Mouse (Mus musculus) stomach, embryonic 16.5 days (tissue): ENCODE measurements around the gene Ankrd50. TPM values are rescaled to one million over a fixed set of nuclear protein-coding genes. Genes with fewer than 3 reads are reported as not detected.

ENCODE experiments used
- ATAC-seq: fragments of 200-750 bp; cut with Nextera tagmentation; 2 replicates; pipeline ENCODE4 v1.8.0; 2017; ENCODE audit warnings: moderate number of reproducible peaks, moderate TSS enrichment; ENCODE audit not compliant: insufficient read depth, low FRiP score
- H3K27ac ChIP-seq: fragments of 300-500 bp; sonication (generic); 2 replicates; pipeline ENCODE4 v1.5.1; 2014; ENCODE audit warnings: low read length
- H3K27me3 ChIP-seq: fragments of 300-500 bp; sonication (generic); 2 replicates; pipeline ENCODE4 v1.6.1; 2014; ENCODE audit warnings: low read length, control low read depth, mixed read lengths; ENCODE audit not compliant: control insufficient read depth, insufficient read depth
- H3K36me3 ChIP-seq: fragments of 300-500 bp; sonication (generic); 2 replicates; pipeline ENCODE4 v1.6.1; 2014; ENCODE audit warnings: low read length; ENCODE audit not compliant: control insufficient read depth, insufficient read depth
- H3K4me1 ChIP-seq: fragments of 300-500 bp; sonication (generic); 2 replicates; pipeline ENCODE4 v1.6.1; 2014; ENCODE audit warnings: low read length, control low read depth, mixed read lengths; ENCODE audit not compliant: control insufficient read depth, insufficient read depth
- H3K4me2 ChIP-seq: fragments of 300-500 bp; sonication (generic); 2 replicates; pipeline ENCODE4 v1.6.1; 2014; ENCODE audit warnings: low read depth, low read length, mixed read lengths
- H3K4me3 ChIP-seq: fragments of 300-500 bp; sonication (generic); replicated peaks from 2 replicates; pipeline ENCODE4 v1.5.1; 2014; ENCODE audit warnings: mild to moderate bottlenecking, low read length
- H3K9ac ChIP-seq: fragments of 300-500 bp; sonication (generic); 2 replicates; pipeline ENCODE4 v1.6.1; 2014; ENCODE audit warnings: low read length
- H3K9me3 ChIP-seq: fragments of 300-500 bp; sonication (generic); replicated peaks from 2 replicates; pipeline ENCODE4 v1.6.1; 2016; ENCODE audit warnings: low read length, control low read depth; ENCODE audit not compliant: control insufficient read depth
- WGBS: fragments of 180-500 bp; shearing (Covaris S2); extraction: QIAGEN DNeasy Blood & Tissue Kit; methylation state at CpG from one replicate; pipeline ENCODE4 v1.1.7; 2014; 5-methylcytosine and 5-hydroxymethylcytosine counted together
- polyA plus RNA-seq: library from polyadenylated mRNA; unstranded; fragments of >200 nt; fragmentation: Nextera tagmentation; extraction: Ambion mirVana; gene quantifications from 2 replicates; pipeline ENCODE4 v1.2.1, GENCODE M21; 2015

Ankrd50 gene
- polyA plus RNA-seq, 1 experiment from 2014 or later = 21.3 TPM

GRCm38 (mm10) chr3:38459507-38460249, 25.0 kb downstream of the Ankrd50 start:
- H3K36me3 ChIP-seq = peaks cover 33% of the 10 kb centered on the region
- no peaks in the 10 kb centered on the region for H3K27me3 ChIP-seq
- peak; percentile 43; the same call in 1 of the 2 replicates for ATAC-seq
- H3K4me1 ChIP-seq = peaks cover 6% of the 10 kb centered on the region
- no peak overlapping the region for H3K4me3 ChIP-seq
- H3K27ac ChIP-seq = no peak overlapping the region; the same call in 1 of the 2 replicates
- H3K9ac ChIP-seq = no peak overlapping the region
- no peak overlapping the region for H3K4me2 ChIP-seq
- 33% methylated on average over 5 of the region's 5 CpGs for WGBS
- no peaks in the 10 kb centered on the region for H3K9me3 ChIP-seq

- Histone ChIP-seq H3K4me3 (no peak overlapping the region), H3K27ac (no peak overlapping the region), H3K9me3 (no peaks in the 10 kb centered on the region), H3K4me1 (peaks cover 6% of the 10 kb centered on the region), H3K4me2 (no peak overlapping the region), H3K27me3 (no peaks in the 10 kb centered on the region), H3K36me3 (peaks cover 51% of the 10 kb centered on the region), H3K9ac (no peak overlapping the region)
- no peak for ATAC-seq
- 92% methylated on average over 14 of the region's 14 CpGs for WGBS
Measured at GRCm38 (mm10) chr3:38457041-38457440, 27.6 kb downstream of the Ankrd50 start.

- Histone ChIP-seq H3K9me3 (peaks cover 8% of the 10 kb centered on the region; the same call in 1 of the 2 replicates), H3K4me1 (no peaks in the 10 kb centered on the region), H3K4me2 (no peak overlapping the region), H3K4me3 (no peak overlapping the region), H3K27me3 (no peaks in the 10 kb centered on the region), H3K36me3 (peaks cover 59% of the 10 kb centered on the region), H3K9ac (no peak overlapping the region), H3K27ac (no peak overlapping the region)
- no peak for ATAC-seq
- 89% methylated on average over 9 of the region's 9 CpGs for WGBS
Measured at GRCm38 (mm10) chr3:38452199-38452598, 32.4 kb downstream of the Ankrd50 start.

GRCm38 (mm10) chr3:38446586-38446985, 38.1 kb downstream of the Ankrd50 start:
- WGBS = 89% methylated on average over 9 of the region's 9 CpGs
- Histone ChIP-seq H3K4me1 (no peaks in the 10 kb centered on the region), H3K4me2 (no peak overlapping the region), H3K36me3 (peaks cover 11% of the 10 kb centered on the region), H3K27ac (no peak overlapping the region), H3K9ac (no peak overlapping the region), H3K9me3 (peaks cover 4% of the 10 kb centered on the region; the same call in 1 of the 2 replicates), H3K27me3 (no peaks in the 10 kb centered on the region), H3K4me3 (no peak overlapping the region)
- ATAC-seq = no peak

DNA sequence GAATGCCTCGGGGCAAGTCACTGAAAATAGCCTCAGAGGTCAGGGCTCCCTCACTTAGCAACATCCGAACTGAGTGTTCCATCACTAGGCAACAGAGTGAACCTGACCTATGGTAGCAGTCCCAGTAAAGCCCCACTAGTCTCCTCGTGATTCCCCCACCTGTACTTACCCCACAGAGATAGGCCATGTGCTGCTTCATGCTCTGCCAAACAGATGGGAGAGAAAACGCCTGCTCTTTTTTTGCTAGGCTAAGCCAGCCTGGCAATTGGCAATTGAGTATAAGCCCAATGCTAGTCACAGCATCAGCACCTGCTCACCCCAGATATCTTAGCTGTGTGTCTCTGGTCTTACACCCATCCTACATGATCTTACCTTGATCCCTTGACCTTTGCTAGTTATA, 40.8 kb downstream of the Ankrd50 start:
- Histone ChIP-seq H3K4me2 (no peak overlapping the region), H3K27ac (no peak overlapping the region; the same call in 1 of the 2 replicates), H3K9ac (no peak overlapping the region), H3K27me3 (no peaks in the 10 kb centered on the region), H3K36me3 (no peaks in the 10 kb centered on the region), H3K4me1 (no peaks in the 10 kb centered on the region), H3K4me3 (no peak overlapping the region), H3K9me3 (no peaks in the 10 kb centered on the region)
- 57% methylated on average over 4 of the region's 4 CpGs for WGBS
- no peak for ATAC-seq

DNA sequence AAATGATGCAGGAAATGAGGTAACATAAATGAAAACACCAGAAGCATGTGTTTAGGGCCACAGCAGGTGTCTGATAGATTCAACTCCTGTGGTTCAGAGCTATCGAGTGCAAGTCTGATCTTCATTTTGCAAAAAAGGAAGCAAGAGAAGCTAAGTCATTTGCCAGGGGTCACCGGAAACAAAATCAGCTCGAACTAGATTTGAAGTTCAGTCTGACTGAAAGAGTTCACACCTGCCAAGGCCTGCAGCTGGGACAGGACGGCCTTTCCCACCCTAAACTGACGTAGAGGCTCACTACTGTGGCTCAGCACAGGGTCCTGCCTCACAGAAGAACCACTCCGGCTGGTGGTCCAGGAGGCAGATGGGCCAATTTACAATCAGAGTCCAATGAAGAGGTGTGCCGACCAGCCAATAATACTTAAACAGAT, 44.1 kb downstream of the Ankrd50 start:
- no peak overlapping the region for H3K27ac ChIP-seq
- no peaks in the 10 kb centered on the region for H3K4me1 ChIP-seq
- H3K4me2 ChIP-seq = no peak overlapping the region
- H3K27me3 ChIP-seq = no peaks in the 10 kb centered on the region
- no peak overlapping the region for H3K9ac ChIP-seq
- H3K36me3 ChIP-seq = no peaks in the 10 kb centered on the region
- no peak overlapping the region for H3K4me3 ChIP-seq
- no peaks in the 10 kb centered on the region for H3K9me3 ChIP-seq
- no peak for ATAC-seq
- WGBS = 61% methylated on average over 7 of the region's 7 CpGs

DNA sequence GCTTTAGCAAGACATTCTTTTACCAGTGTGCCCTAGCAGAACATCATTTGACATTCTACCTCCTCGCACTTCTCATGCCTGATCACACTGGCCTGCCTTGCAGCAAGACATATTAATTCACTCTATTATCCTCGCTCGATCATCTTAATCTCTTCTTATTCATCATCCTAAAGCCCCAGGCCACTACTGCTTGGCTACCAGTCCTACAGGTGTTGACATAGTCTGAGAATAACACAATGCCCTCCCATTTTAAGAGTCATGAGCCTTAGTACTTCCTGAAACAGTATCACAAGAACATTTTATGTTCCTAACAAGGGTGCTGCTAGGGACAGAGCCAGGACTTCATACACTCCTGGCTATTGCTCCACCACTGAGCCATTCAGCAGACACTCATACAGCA, 48.0 kb downstream of the Ankrd50 start:
- peaks cover 12% of the 10 kb centered on the region for H3K4me1 ChIP-seq
- no peak overlapping the region for H3K4me2 ChIP-seq
- ATAC-seq = no peak
- H3K27me3 ChIP-seq = no peaks in the 10 kb centered on the region
- no peaks in the 10 kb centered on the region for H3K36me3 ChIP-seq
- no peak overlapping the region for H3K9ac ChIP-seq
- 0 out of 2 replicates have a peak, but pooled peaks cover 7% of the 10 kb centered on the region for H3K9me3 ChIP-seq
- no peak overlapping the region for H3K27ac ChIP-seq
- no peak overlapping the region for H3K4me3 ChIP-seq
- WGBS = 82% methylated on average over 3 of the region's 3 CpGs

GRCm38 (mm10) chr3:38435828-38436227, 48.8 kb downstream of the Ankrd50 start:
- Histone ChIP-seq H3K27me3 (no peaks in the 10 kb centered on the region), H3K4me1 (peaks cover 12% of the 10 kb centered on the region)
- 69% methylated on average over 6 of the region's 6 CpGs for WGBS

DNA sequence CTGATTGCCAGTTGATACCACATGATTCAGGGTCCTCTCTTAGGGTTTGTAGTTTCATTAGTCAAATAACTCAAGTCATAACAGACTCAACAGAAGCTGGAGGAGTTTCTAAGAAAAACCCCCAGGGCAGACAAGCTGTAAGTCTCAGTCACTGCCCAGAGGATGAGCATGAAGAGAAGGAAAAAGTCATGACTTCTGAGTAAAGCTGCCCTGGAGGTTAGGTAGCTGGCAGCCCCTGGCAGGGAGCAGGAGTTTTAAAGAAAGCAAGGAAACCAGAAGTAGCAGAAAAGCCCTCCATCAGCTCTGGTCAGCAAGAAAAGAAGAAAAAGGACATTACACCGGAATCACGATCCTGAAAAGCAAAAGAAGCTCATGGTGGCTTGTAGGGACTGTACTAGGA, 50.2 kb downstream of the Ankrd50 start:
- H3K9me3 ChIP-seq = 0 out of 2 replicates have a peak, but pooled peaks cover 7% of the 10 kb centered on the region
- H3K9ac ChIP-seq = no peak overlapping the region
- peak overlapping the region; percentile 72 for H3K27ac ChIP-seq
- H3K36me3 ChIP-seq = no peaks in the 10 kb centered on the region
- H3K4me1 ChIP-seq = peaks cover 12% of the 10 kb centered on the region
- 85% methylated on average over 2 of the region's 2 CpGs for WGBS
- H3K27me3 ChIP-seq = no peaks in the 10 kb centered on the region
- H3K4me3 ChIP-seq = no peak overlapping the region
- H3K4me2 ChIP-seq = no peak overlapping the region
- no peak for ATAC-seq

More at GRCm38 (mm10) chr3:38435828-38436227, 48.8 kb downstream of the Ankrd50 start:
- Histone ChIP-seq H3K9ac (no peak overlapping the region), H3K9me3 (0 out of 2 replicates have a peak, but pooled peaks cover 7% of the 10 kb centered on the region), H3K36me3 (no peaks in the 10 kb centered on the region), H3K27ac (no peak overlapping the region), H3K4me3 (no peak overlapping the region), H3K4me2 (no peak overlapping the region)
- peak; percentile 21; the same call in 1 of the 2 replicates for ATAC-seq
